Mouse (Mus musculus) stomach, embryonic 16.5 days (tissue): ENCODE results near the gene Nid2. TPM values are rescaled to one million over a fixed set of nuclear protein-coding genes. Genes with fewer than 3 reads are reported as not detected.

Source experiments
- ATAC-seq: fragments of 200-750 bp; cut with Nextera tagmentation; 2 replicates; pipeline ENCODE4 v1.8.0; 2017; ENCODE audit warnings: moderate number of reproducible peaks, moderate TSS enrichment; ENCODE audit not compliant: insufficient read depth, low FRiP score
- H3K27ac ChIP-seq: fragments of 300-500 bp; sonication (generic); 2 replicates; pipeline ENCODE4 v1.5.1; 2014; ENCODE audit warnings: low read length
- H3K27me3 ChIP-seq: fragments of 300-500 bp; sonication (generic); 2 replicates; pipeline ENCODE4 v1.6.1; 2014; ENCODE audit warnings: low read length, control low read depth, mixed read lengths; ENCODE audit not compliant: control insufficient read depth, insufficient read depth
- H3K36me3 ChIP-seq: fragments of 300-500 bp; sonication (generic); 2 replicates; pipeline ENCODE4 v1.6.1; 2014; ENCODE audit warnings: low read length; ENCODE audit not compliant: control insufficient read depth, insufficient read depth
- H3K4me1 ChIP-seq: fragments of 300-500 bp; sonication (generic); 2 replicates; pipeline ENCODE4 v1.6.1; 2014; ENCODE audit warnings: low read length, control low read depth, mixed read lengths; ENCODE audit not compliant: control insufficient read depth, insufficient read depth
- H3K4me2 ChIP-seq: fragments of 300-500 bp; sonication (generic); 2 replicates; pipeline ENCODE4 v1.6.1; 2014; ENCODE audit warnings: low read depth, low read length, mixed read lengths
- H3K4me3 ChIP-seq: fragments of 300-500 bp; sonication (generic); replicated peaks from 2 replicates; pipeline ENCODE4 v1.5.1; 2014; ENCODE audit warnings: mild to moderate bottlenecking, low read length
- H3K9ac ChIP-seq: fragments of 300-500 bp; sonication (generic); 2 replicates; pipeline ENCODE4 v1.6.1; 2014; ENCODE audit warnings: low read length
- H3K9me3 ChIP-seq: fragments of 300-500 bp; sonication (generic); replicated peaks from 2 replicates; pipeline ENCODE4 v1.6.1; 2016; ENCODE audit warnings: low read length, control low read depth; ENCODE audit not compliant: control insufficient read depth
- WGBS: fragments of 180-500 bp; shearing (Covaris S2); extraction: QIAGEN DNeasy Blood & Tissue Kit; methylation state at CpG from one replicate; pipeline ENCODE4 v1.1.7; 2014; 5-methylcytosine and 5-hydroxymethylcytosine counted together
- polyA plus RNA-seq: library from polyadenylated mRNA; unstranded; fragments of >200 nt; fragmentation: Nextera tagmentation; extraction: Ambion mirVana; gene quantifications from 2 replicates; pipeline ENCODE4 v1.2.1, GENCODE M21; 2015

Gene Nid2
- 94.3 and 99.5 TPM in 2 replicates for polyA plus RNA-seq

GRCm38 (mm10) chr14:19751025-19751771 is at the start of gene Nid2:
TSS of gene Nid2 (plus strand) at chr14:19751265.
- WGBS, result under 1% methylated on average over 45 of the region's 45 CpGs
- no peaks in the 10 kb centered on the region for H3K9me3 ChIP-seq
- peak within 1 kb of the TSS; percentile 64 for H3K4me3 ChIP-seq
- H3K27me3 ChIP-seq, result no peaks in the 10 kb centered on the region
- H3K4me1 ChIP-seq, result peaks cover 10% of the 10 kb centered on the region
- peak within 1 kb of the TSS; percentile 77 for H3K4me2 ChIP-seq
- peak within 1 kb of the TSS; percentile 77 for H3K27ac ChIP-seq
- no peaks in the 10 kb centered on the region for H3K36me3 ChIP-seq
- ATAC-seq, result peak; percentile 94
- H3K9ac ChIP-seq, result peak within 1 kb of the TSS; percentile 74

- ATAC-seq, result no peak
- no peak overlapping the region for H3K27ac ChIP-seq
- H3K9ac ChIP-seq, result no peak overlapping the region
- H3K36me3 ChIP-seq, result no peaks in the 10 kb centered on the region
- no peak overlapping the region for H3K4me3 ChIP-seq
- peaks cover under 1% of the 10 kb centered on the region; the same call in 1 of the 2 replicates for H3K4me1 ChIP-seq
- H3K4me2 ChIP-seq, result no peak overlapping the region
- H3K9me3 ChIP-seq, result no peaks in the 10 kb centered on the region
- H3K27me3 ChIP-seq, result peaks cover 3% of the 10 kb centered on the region; the same call in 1 of the 2 replicates
Observed at GRCm38 (mm10) chr14:19701546-19701945, 49.5 kb upstream of the Nid2 start.

GRCm38 (mm10) chr14:19705649-19706048 is 45.4 kb upstream of the Nid2 start:
- Histone ChIP-seq H3K9me3 (no peaks in the 10 kb centered on the region), H3K36me3 (no peaks in the 10 kb centered on the region), H3K4me3 (no peak overlapping the region), H3K4me2 (peak overlapping the region; percentile 19; the same call in 1 of the 2 replicates), H3K9ac (no peak overlapping the region), H3K27me3 (peaks cover 3% of the 10 kb centered on the region; the same call in 1 of the 2 replicates), H3K27ac (no peak overlapping the region), H3K4me1 (peaks cover 17% of the 10 kb centered on the region)
- ATAC-seq, result peak; percentile 57; the same call in 1 of the 2 replicates
- 10% methylated on average over 16 of the region's 16 CpGs for WGBS

GRCm38 (mm10) chr14:19706454-19706853 is 44.6 kb upstream of the Nid2 start:
- Histone ChIP-seq H3K4me1 (peaks cover 17% of the 10 kb centered on the region), H3K36me3 (no peaks in the 10 kb centered on the region), H3K27ac (no peak overlapping the region), H3K9ac (no peak overlapping the region), H3K4me3 (no peak overlapping the region), H3K4me2 (no peak overlapping the region), H3K9me3 (no peaks in the 10 kb centered on the region), H3K27me3 (peaks cover 3% of the 10 kb centered on the region; the same call in 1 of the 2 replicates)
- no peak for ATAC-seq
- WGBS, result under 1% methylated on average over 5 of the region's 5 CpGs

- Histone ChIP-seq H3K27me3 (peaks cover 3% of the 10 kb centered on the region; the same call in 1 of the 2 replicates), H3K9me3 (no peaks in the 10 kb centered on the region), H3K27ac (peak overlapping the region; percentile 73), H3K4me3 (no peak overlapping the region), H3K36me3 (no peaks in the 10 kb centered on the region), H3K9ac (peak overlapping the region; percentile 26; the same call in 1 of the 2 replicates), H3K4me2 (no peak overlapping the region), H3K4me1 (peaks cover 17% of the 10 kb centered on the region)
- WGBS, result 46% methylated on average over 2 of the region's 2 CpGs
- ATAC-seq, result peak; percentile 61; the same call in 1 of the 2 replicates
Observed at GRCm38 (mm10) chr14:19706997-19707396, 44.1 kb upstream of the Nid2 start.

- Histone ChIP-seq H3K4me3 (no peak overlapping the region; the same call in 1 of the 2 replicates), H3K9ac (0 out of 2 replicates have a peak overlapping the region, but pooled peaks have one; percentile 21), H3K9me3 (no peaks in the 10 kb centered on the region), H3K27ac (peak overlapping the region; percentile 54), H3K36me3 (no peaks in the 10 kb centered on the region), H3K4me2 (peak overlapping the region; percentile 19; the same call in 1 of the 2 replicates), H3K27me3 (peaks cover 3% of the 10 kb centered on the region; the same call in 1 of the 2 replicates), H3K4me1 (peaks cover 17% of the 10 kb centered on the region)
- no peak for ATAC-seq
- WGBS, result 54% methylated on average over 11 of the region's 11 CpGs
Observed at GRCm38 (mm10) chr14:19707721-19708507, 43.2 kb upstream of the Nid2 start.

GRCm38 (mm10) chr14:19709161-19709560 is 41.9 kb upstream of the Nid2 start:
- no peak overlapping the region for H3K4me2 ChIP-seq
- no peak for ATAC-seq
- 61% methylated on average over 9 of the region's 9 CpGs for WGBS
- H3K4me1 ChIP-seq, result peaks cover 17% of the 10 kb centered on the region
- no peaks in the 10 kb centered on the region for H3K36me3 ChIP-seq
- no peak overlapping the region for H3K4me3 ChIP-seq
- no peaks in the 10 kb centered on the region for H3K9me3 ChIP-seq
- no peak overlapping the region for H3K27ac ChIP-seq
- H3K9ac ChIP-seq, result no peak overlapping the region; the same call in 1 of the 2 replicates
- peaks cover 3% of the 10 kb centered on the region; the same call in 1 of the 2 replicates for H3K27me3 ChIP-seq

GRCm38 (mm10) chr14:19711771-19712170 is 39.3 kb upstream of the Nid2 start:
- no peaks in the 10 kb centered on the region for H3K27me3 ChIP-seq

More at GRCm38 (mm10) chr14:19711771-19712170, 39.3 kb upstream of the Nid2 start:
- H3K4me2 ChIP-seq, result no peak overlapping the region
- H3K4me1 ChIP-seq, result peaks cover 14% of the 10 kb centered on the region
- no peak overlapping the region for H3K4me3 ChIP-seq
- H3K36me3 ChIP-seq, result no peaks in the 10 kb centered on the region
- no peak overlapping the region for H3K9ac ChIP-seq
- 24% methylated on average over 1 of the region's 1 CpGs for WGBS
- no peak for ATAC-seq
- H3K9me3 ChIP-seq, result no peaks in the 10 kb centered on the region
- no peak overlapping the region for H3K27ac ChIP-seq
